ENCODE assay signal across 17 mouse cellular contexts in genomic region chr11:103050153-103050552, GRCm38 (mm10). TPM values are rescaled to one million over a fixed set of nuclear protein-coding genes. Genes with fewer than 3 reads are reported as not detected.
DNase-seq lines count a peak whose midpoint lies in the region; ATAC-seq and TF ChIP-seq lines count a peak whose summit lies in the region.
"Had no signal": no experiment of that assay in that cellular context is flagged by ENCODE, and none has a peak within 500 bp of the region (broad histone marks: within the 10 kb centered on the region; RNA-seq: fewer than 3 reads in every experiment).

No protein-coding gene starts in this region.

- peak overlapping the region; percentile 78 for H3K27ac ChIP-seq in layer of hippocampus, adult 2 months
- peak overlapping the region; percentile 62; the same call in 1 of the 2 replicates for H3K27ac ChIP-seq in cortical plate, adult 2 months (ENCODE audit: insufficient read depth, low read length)
- peak overlapping the region; percentile 29; the same call in 1 of the 2 replicates for H3K27ac ChIP-seq in olfactory bulb, adult 2 months (ENCODE audit: insufficient read depth, low read depth, low read length)
- H3K27ac ChIP-seq in midbrain, postnatal 0 days (ENCODE audit: low read depth, low read length): no peak overlapping the region
- H3K27ac ChIP-seq: embryonic facial prominence, embryonic 13.5 days; forebrain, embryonic 15.5 days; kidney, embryonic 15.5 days; liver, embryonic 15.5 days; midbrain, embryonic 12.5 days; neural tube, embryonic 12.5 days had no signal

- TF ChIP-seq CTCF in layer of hippocampus, adult 2 months (conservative IDR thresholded peaks at IDR 0.05): no peak
- no peak for TF ChIP-seq CTCF in cortical plate, adult 2 months (IDR thresholded peaks at IDR 0.05; ENCODE audit: extremely low read depth, insufficient read depth, low read length)
- TF ChIP-seq CTCF in olfactory bulb, adult 2 months (IDR thresholded peaks at IDR 0.05; ENCODE audit: insufficient read depth, low read depth, low read length): no peak
- no peak for TF ChIP-seq CTCF in midbrain, postnatal 0 days (IDR thresholded peaks at IDR 0.05)

- no peak overlapping the region for H3K4me2 ChIP-seq in midbrain, postnatal 0 days (ENCODE audit: low read depth, low read length, poor library complexity, severe bottlenecking)
- H3K4me2 ChIP-seq: embryonic facial prominence, embryonic 13.5 days; forebrain, embryonic 15.5 days; kidney, embryonic 15.5 days; liver, embryonic 15.5 days; midbrain, embryonic 12.5 days; neural tube, embryonic 12.5 days had no signal

- no peaks in the 10 kb centered on the region for H3K27me3 ChIP-seq in midbrain, postnatal 0 days (ENCODE audit: insufficient read depth, low read length)
- H3K27me3 ChIP-seq: embryonic facial prominence, embryonic 13.5 days; forebrain, embryonic 15.5 days; kidney, embryonic 15.5 days; liver, embryonic 15.5 days; midbrain, embryonic 12.5 days; neural tube, embryonic 12.5 days had no signal

- no peaks in the 10 kb centered on the region for H3K9me3 ChIP-seq in midbrain, postnatal 0 days (ENCODE audit: low read length)
- H3K9me3 ChIP-seq: embryonic facial prominence, embryonic 13.5 days; forebrain, embryonic 15.5 days; kidney, embryonic 15.5 days; liver, embryonic 15.5 days; midbrain, embryonic 12.5 days; neural tube, embryonic 12.5 days had no signal

- TF ChIP-seq POLR2A in cortical plate, adult 2 months (IDR thresholded peaks at IDR 0.05; ENCODE audit: extremely low read depth, insufficient read depth, low read length): no peak
- TF ChIP-seq POLR2A in olfactory bulb, adult 2 months (IDR thresholded peaks at IDR 0.05; ENCODE audit: insufficient read depth, low read depth, low read length): no peak

- peak; percentile 62 for DNase-seq in adrenal gland, postnatal 14 days
- DNase-seq in adrenal gland, adult 8-10 months: no peak
- DNase-seq in layer of hippocampus, adult 2 months (ENCODE audit: low spot score in 2 of 2): no peak
- DNase-seq in layer of hippocampus, adult 9-11 months: no peak
- DNase-seq in midbrain, postnatal 0 days (ENCODE audit: low spot score): no peak
- DNase-seq in ovary, postnatal 36 days (ENCODE audit: low spot score): no peak
- DNase-seq: left cerebral cortex, postnatal 4 days; lung, postnatal 36 days; right cerebral cortex, adult 18-20 months had no signal

- no peak for ATAC-seq in midbrain, postnatal 0 days (ENCODE audit: low FRiP score)
- ATAC-seq: forebrain, embryonic 15.5 days had no signal

- no peak overlapping the region for H3K9ac ChIP-seq in midbrain, postnatal 0 days (replicated peaks; ENCODE audit: low read length, poor library complexity, severe bottlenecking)
- H3K9ac ChIP-seq: embryonic facial prominence, embryonic 13.5 days; forebrain, embryonic 15.5 days; kidney, embryonic 15.5 days; liver, embryonic 15.5 days; midbrain, embryonic 12.5 days; neural tube, embryonic 12.5 days had no signal

- H3K36me3 ChIP-seq in midbrain, postnatal 0 days (ENCODE audit: insufficient read depth, low read length): peaks cover 48% of the 10 kb centered on the region

- H3K4me3 ChIP-seq in layer of hippocampus, adult 2 months: no peak overlapping the region
- H3K4me3 ChIP-seq in cortical plate, adult 2 months (ENCODE audit: insufficient read depth, low read length): no peak overlapping the region
- no peak overlapping the region for H3K4me3 ChIP-seq in olfactory bulb, adult 2 months (ENCODE audit: insufficient read depth, low read depth, low read length)
- no peak overlapping the region for H3K4me3 ChIP-seq in midbrain, postnatal 0 days (ENCODE audit: low read depth, low read length)
- H3K4me3 ChIP-seq: embryonic facial prominence, embryonic 13.5 days; forebrain, embryonic 15.5 days; kidney, embryonic 15.5 days; liver, embryonic 15.5 days; midbrain, embryonic 12.5 days; neural tube, embryonic 12.5 days had no signal

- 60% methylated on average over 9 of the region's 9 CpGs for WGBS in olfactory bulb, adult 2 months
- 93% methylated on average over 9 of the region's 9 CpGs for WGBS in midbrain, postnatal 0 days

- H3K4me1 ChIP-seq in cortical plate, adult 2 months (ENCODE audit: control insufficient read depth, insufficient read depth, low read length): no peaks in the 10 kb centered on the region
- H3K4me1 ChIP-seq in olfactory bulb, adult 2 months (ENCODE audit: control insufficient read depth, insufficient read depth, low read length): peaks cover 25% of the 10 kb centered on the region
- H3K4me1 ChIP-seq in midbrain, postnatal 0 days (ENCODE audit: insufficient read depth, low read length): no peaks in the 10 kb centered on the region
- H3K4me1 ChIP-seq: embryonic facial prominence, embryonic 13.5 days; forebrain, embryonic 15.5 days; kidney, embryonic 15.5 days; liver, embryonic 15.5 days; midbrain, embryonic 12.5 days; neural tube, embryonic 12.5 days had no signal

RNA-seq across cellular contexts. Expression of gene Dcakd, which starts 22.0 kb away (rescaled TPM):
- total RNA-seq in adrenal gland, postnatal 14 days (2021): 65.0 and 66.3 TPM in 2 replicates
- total RNA-seq in adrenal gland, adult 8-10 months (2022): 10 to 100 TPM; 64.3 to 89.6 (median 75.5) TPM
- 10 to 100 TPM; 77.1 to 80.3 TPM for total RNA-seq in layer of hippocampus, adult 2 months (2021)
- polyA plus RNA-seq in cortical plate, adult 2 months (2012; rRNA removed): 57.4 and 59.6 TPM in 2 replicates
- not detected in 2 replicates for polyA plus RNA-seq in olfactory bulb, adult 2 months (2012; ENCODE audit: insufficient read depth, insufficient read length, low replicate concordance, missing spikeins)
- 154 and 191 TPM in 2 replicates for total RNA-seq in midbrain, postnatal 0 days (2014; rRNA removed)
- 165 and 173 TPM in 2 replicates for polyA plus RNA-seq in midbrain, postnatal 0 days (2015; fragmentation: Nextera tagmentation; extraction: Ambion mirVana)

RNA-seq across cellular contexts. Expression of gene Nmt1, which starts 22.2 kb away (rescaled TPM):
- total RNA-seq in adrenal gland, postnatal 14 days (2021): 88.8 and 93.1 TPM in 2 replicates
- total RNA-seq in adrenal gland, adult 8-10 months (2022): 100 to 1,000 TPM; 102 to 113 (median 109) TPM
- total RNA-seq in layer of hippocampus, adult 2 months (2021): 100 to 1,000 TPM; 169 to 173 TPM
- polyA plus RNA-seq in cortical plate, adult 2 months (2012; rRNA removed): 74.3 and 77.1 TPM in 2 replicates
- polyA plus RNA-seq in olfactory bulb, adult 2 months (2012; ENCODE audit: insufficient read depth, insufficient read length, low replicate concordance, missing spikeins): 557 TPM in 1 of 2 replicates, not detected in the other
- total RNA-seq in midbrain, postnatal 0 days (2014; rRNA removed): 48.6 and 56.3 TPM in 2 replicates
- polyA plus RNA-seq in midbrain, postnatal 0 days (2015; fragmentation: Nextera tagmentation; extraction: Ambion mirVana): 39.1 and 40.5 TPM in 2 replicates

RNA-seq across cellular contexts. Expression of gene Plcd3, which starts 51.3 kb away (rescaled TPM):
- 9.3 and 11.2 TPM in 2 replicates for total RNA-seq in adrenal gland, postnatal 14 days (2021)
- total RNA-seq in adrenal gland, adult 8-10 months (2022): 10 to 100 TPM; 10.0 to 18.9 (median 13.6) TPM
- 10 to 100 TPM in 1 of 2 experiments, 1 to 10 TPM in 1; 9.3 to 10.2 TPM for total RNA-seq in layer of hippocampus, adult 2 months (2021)
- polyA plus RNA-seq in cortical plate, adult 2 months (2012; rRNA removed): 17.1 and 21.1 TPM in 2 replicates
- polyA plus RNA-seq in olfactory bulb, adult 2 months (2012; ENCODE audit: insufficient read depth, insufficient read length, low replicate concordance, missing spikeins): not detected in 2 replicates
- total RNA-seq in midbrain, postnatal 0 days (2014; rRNA removed): 9.4 and 9.7 TPM in 2 replicates
- 4.7 and 4.9 TPM in 2 replicates for polyA plus RNA-seq in midbrain, postnatal 0 days (2015; fragmentation: Nextera tagmentation; extraction: Ambion mirVana)

RNA-seq across cellular contexts. Expression of gene Acbd4, which starts 51.3 kb away (rescaled TPM):
- 77.8 and 84.9 TPM in 2 replicates for total RNA-seq in adrenal gland, postnatal 14 days (2021)
- total RNA-seq in adrenal gland, adult 8-10 months (2022): 100 to 1,000 TPM; 114 to 181 (median 146) TPM
- 10 to 100 TPM; 87.1 to 91.0 TPM for total RNA-seq in layer of hippocampus, adult 2 months (2021)
- 40.7 and 46.3 TPM in 2 replicates for polyA plus RNA-seq in cortical plate, adult 2 months (2012; rRNA removed)
- polyA plus RNA-seq in olfactory bulb, adult 2 months (2012; ENCODE audit: insufficient read depth, insufficient read length, low replicate concordance, missing spikeins): not detected in 2 replicates
- 21.8 and 22.9 TPM in 2 replicates for total RNA-seq in midbrain, postnatal 0 days (2014; rRNA removed)
- 17.5 and 21.8 TPM in 2 replicates for polyA plus RNA-seq in midbrain, postnatal 0 days (2015; fragmentation: Nextera tagmentation; extraction: Ambion mirVana)
